Mouse (Mus musculus): ENCODE results near the gene Hspb7.

Gene Hspb7

DNA sequence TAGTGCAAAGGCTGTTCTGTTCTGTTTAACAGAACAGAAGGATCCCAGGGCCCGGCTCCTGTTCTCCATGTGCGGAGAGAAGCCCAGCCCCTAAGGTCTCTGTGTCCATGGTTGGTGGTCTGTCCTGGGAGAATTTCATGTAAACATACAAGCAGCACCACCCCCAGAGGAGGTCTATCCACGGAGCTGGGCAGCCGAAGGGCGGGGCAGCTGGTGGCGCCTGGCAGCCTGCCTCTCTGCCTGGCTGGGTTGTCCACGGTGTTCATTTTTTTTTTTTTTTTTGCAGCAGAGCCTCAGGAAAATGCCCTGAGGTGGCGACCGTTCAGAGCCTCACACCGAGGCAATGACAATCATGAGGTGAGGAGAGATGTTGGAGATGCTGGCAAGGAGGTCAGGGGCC is 48.0 kb downstream of the Hspb7 start:
- TF ChIP-seq GATA4 (IDR thresholded peaks at IDR 0.05; ENCODE audit: insufficient replicate concordance, low read length) = no peak

- no peak for TF ChIP-seq GATA4 (IDR thresholded peaks at IDR 0.05; ENCODE audit: insufficient replicate concordance, low read length)
These were observed 48.8 kb downstream of the Hspb7 start for GRCm38 (mm10) chr4:141469343-141469742.

DNA sequence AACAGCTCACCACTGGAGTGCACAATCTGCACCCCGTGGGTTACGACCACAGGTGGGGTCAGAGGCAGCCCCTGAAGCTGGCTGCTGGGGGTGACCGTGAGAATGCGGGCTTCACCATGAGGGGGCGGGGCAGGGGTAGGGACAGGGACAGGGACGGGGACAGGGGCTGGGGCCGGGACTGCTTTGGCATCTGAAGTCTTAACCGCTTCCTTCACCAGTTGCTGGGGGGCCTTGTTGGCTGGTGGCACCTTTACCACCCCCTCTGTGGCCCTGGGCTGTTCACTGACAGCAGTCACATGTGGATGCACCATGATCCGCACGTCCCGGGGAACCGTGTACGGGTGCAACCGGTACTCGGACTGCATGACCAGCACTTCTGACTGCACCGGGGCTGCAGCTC is 50.9 kb downstream of the Hspb7 start:
- TF ChIP-seq GATA4 (IDR thresholded peaks at IDR 0.05; ENCODE audit: insufficient replicate concordance, low read length) = no peak

DNA sequence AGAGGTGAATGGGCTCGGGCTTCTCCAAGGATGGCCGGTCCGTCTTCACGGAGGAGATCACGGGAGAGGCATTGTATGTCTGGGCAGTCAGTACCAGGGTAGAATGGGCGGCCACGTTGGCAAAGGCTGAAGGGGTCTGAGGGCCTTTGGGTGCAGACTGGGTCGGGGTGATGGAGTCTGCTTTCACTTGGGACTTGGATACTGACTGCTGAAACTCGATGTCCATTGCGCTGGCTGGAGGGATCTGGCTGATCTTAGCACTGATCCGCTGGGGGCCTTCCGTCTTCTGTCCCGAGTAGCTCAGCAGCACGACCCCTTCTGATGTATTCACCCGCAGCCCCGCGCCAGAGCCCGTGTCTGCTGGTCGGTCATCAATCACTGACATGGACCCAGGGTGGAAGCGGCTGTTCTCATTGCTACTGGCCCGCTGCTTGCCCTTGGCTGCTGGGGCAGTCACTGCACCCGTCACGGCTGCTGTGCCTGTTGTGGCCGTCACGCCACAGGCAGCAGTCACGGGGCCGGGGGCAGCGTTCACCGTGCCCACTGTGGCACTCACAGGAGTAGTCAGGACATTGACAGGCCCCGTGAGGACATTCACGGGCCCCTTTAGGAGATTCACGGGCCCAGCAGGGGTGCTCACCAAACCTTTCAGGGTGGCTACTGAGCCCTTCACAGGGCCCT is 52.2 kb downstream of the Hspb7 start:
- no peak for TF ChIP-seq GATA4 (IDR thresholded peaks at IDR 0.05; ENCODE audit: insufficient replicate concordance, low read length)

- no peak for TF ChIP-seq GATA4 (IDR thresholded peaks at IDR 0.05; ENCODE audit: insufficient replicate concordance, low read length)
These were observed 53.9 kb downstream of the Hspb7 start for GRCm38 (mm10) chr4:141474431-141474830.
